Mouse (Mus musculus): ENCODE measurements at regions not wholly inside any gene's neighbourhood (a gene's known extent, or its start where the extent isn't known, plus 50 kb on each side); places are given as distances from the start of the nearest gene placed in this dataset. TPM values are rescaled to one million over a fixed set of nuclear protein-coding genes. Genes with fewer than 3 reads are reported as not detected.

DNA sequence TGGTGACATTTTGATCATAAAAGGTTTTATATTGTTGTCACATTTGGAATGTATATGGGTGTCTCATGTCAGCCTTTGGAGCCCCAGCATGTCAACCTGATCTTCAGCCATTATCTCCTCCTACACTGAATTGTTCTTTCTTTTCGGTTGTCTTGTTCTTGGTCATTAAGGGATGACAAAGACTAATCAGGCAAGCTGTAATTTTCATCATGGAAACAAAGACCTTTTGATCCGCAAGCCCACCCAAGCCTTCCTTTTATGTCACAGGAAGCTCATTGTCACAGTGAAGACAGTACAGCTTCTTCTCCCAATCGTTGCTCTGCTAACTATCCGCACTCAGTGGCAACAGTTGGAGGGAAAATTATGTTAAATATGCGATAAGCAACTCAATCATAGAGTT, 84.3 kb upstream of the Arpp21 start:
- H3K27ac ChIP-seq (replicated peaks; ENCODE audit: low read depth, low read length) = no peak overlapping the region
- H3K4me2 ChIP-seq (ENCODE audit: low read depth, severe bottlenecking) = no peak overlapping the region
- no peak overlapping the region for H3K4me3 ChIP-seq (ENCODE audit: low read depth, low read length)
- no peak for DNase-seq (ENCODE audit: low spot score)
- no peaks in the 10 kb centered on the region for H3K36me3 ChIP-seq (ENCODE audit: control insufficient read depth, insufficient read depth, low read length)
- H3K27me3 ChIP-seq (ENCODE audit: control insufficient read depth, insufficient read depth, low read length) = no peaks in the 10 kb centered on the region
- no peaks in the 10 kb centered on the region for H3K4me1 ChIP-seq (ENCODE audit: control insufficient read depth, insufficient read depth, low read length)
- WGBS = 87% methylated on average over 5 of the region's 5 CpGs
- no peak overlapping the region for H3K9ac ChIP-seq (ENCODE audit: low read length)
- no peaks in the 10 kb centered on the region for H3K9me3 ChIP-seq (ENCODE audit: control insufficient read depth, low read length)
- ATAC-seq (ENCODE audit: insufficient number of reproducible peaks, low FRiP score, low TSS enrichment, low read depth) = no peak

DNA sequence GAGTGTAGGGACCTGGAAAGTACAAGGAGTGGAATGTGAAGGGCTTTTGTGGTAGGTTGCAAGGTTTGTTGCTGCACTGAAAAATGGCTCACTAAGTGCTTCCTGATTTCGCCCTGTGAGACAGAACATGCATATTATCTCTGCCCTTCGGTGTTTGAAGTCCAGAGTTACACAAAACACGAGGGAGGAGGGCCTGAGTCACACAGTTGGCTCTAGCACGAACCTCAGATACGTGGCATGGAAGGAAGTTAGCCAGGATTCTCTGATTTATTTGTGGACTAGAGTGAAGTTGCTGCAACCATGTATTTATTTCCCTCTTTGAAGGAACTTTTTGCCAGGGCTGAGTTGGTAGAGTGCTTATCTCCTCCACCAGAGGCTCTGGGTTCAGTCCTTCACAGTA, 73.2 kb upstream of the Arpp21 start:
- no peak overlapping the region for H3K4me2 ChIP-seq (ENCODE audit: low read depth, severe bottlenecking)
- no peak for DNase-seq (ENCODE audit: low spot score)
- WGBS = 71% methylated on average over 5 of the region's 5 CpGs
- H3K9me3 ChIP-seq (ENCODE audit: control insufficient read depth, low read length) = no peaks in the 10 kb centered on the region
- no peak overlapping the region for H3K4me3 ChIP-seq (ENCODE audit: low read depth, low read length)
- H3K27ac ChIP-seq (replicated peaks; ENCODE audit: low read depth, low read length) = no peak overlapping the region
- no peaks in the 10 kb centered on the region for H3K36me3 ChIP-seq (ENCODE audit: control insufficient read depth, insufficient read depth, low read length)
- no peaks in the 10 kb centered on the region for H3K4me1 ChIP-seq (ENCODE audit: control insufficient read depth, insufficient read depth, low read length)
- no peak overlapping the region for H3K9ac ChIP-seq (ENCODE audit: low read length)
- no peak for ATAC-seq (ENCODE audit: insufficient number of reproducible peaks, low FRiP score, low TSS enrichment, low read depth)
- H3K27me3 ChIP-seq (ENCODE audit: control insufficient read depth, insufficient read depth, low read length) = no peaks in the 10 kb centered on the region

DNA sequence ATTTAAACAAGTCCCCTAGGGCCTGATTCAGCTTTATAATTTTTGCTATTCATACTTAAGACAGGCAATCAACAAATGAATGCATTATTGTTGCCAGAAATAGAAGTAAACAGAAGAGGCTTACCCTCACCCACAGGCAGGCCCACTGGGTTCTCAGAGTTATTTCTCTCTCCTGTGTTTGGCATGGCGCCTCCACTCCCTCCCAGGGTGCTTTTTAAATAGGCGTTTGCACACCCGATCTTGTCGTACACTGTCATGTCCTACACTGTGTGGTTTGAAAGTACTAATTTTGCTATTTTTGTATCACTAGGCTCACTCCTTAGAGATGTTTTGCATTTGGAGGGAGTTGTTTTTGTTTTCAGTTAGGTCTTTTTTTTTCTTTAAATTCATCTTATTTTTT, 72.1 kb upstream of the Arpp21 start:
- Histone ChIP-seq H3K4me2 (ENCODE audit: low read depth, severe bottlenecking) (no peak overlapping the region), H3K27me3 (ENCODE audit: control insufficient read depth, insufficient read depth, low read length) (no peaks in the 10 kb centered on the region), H3K4me1 (ENCODE audit: control insufficient read depth, insufficient read depth, low read length) (no peaks in the 10 kb centered on the region), H3K36me3 (ENCODE audit: control insufficient read depth, insufficient read depth, low read length) (no peaks in the 10 kb centered on the region), H3K9me3 (ENCODE audit: control insufficient read depth, low read length) (no peaks in the 10 kb centered on the region), H3K27ac (replicated peaks; ENCODE audit: low read depth, low read length) (no peak overlapping the region), H3K9ac (ENCODE audit: low read length) (no peak overlapping the region), H3K4me3 (ENCODE audit: low read depth, low read length) (no peak overlapping the region)
- DNase-seq (ENCODE audit: low spot score) = no peak
- WGBS = 81% methylated on average over 4 of the region's 4 CpGs
- no peak for ATAC-seq (ENCODE audit: insufficient number of reproducible peaks, low FRiP score, low TSS enrichment, low read depth)

- no peak overlapping the region for H3K4me2 ChIP-seq (ENCODE audit: low read depth, severe bottlenecking)
- DNase-seq (ENCODE audit: low spot score) = no peak
- H3K9ac ChIP-seq (ENCODE audit: low read length) = no peak overlapping the region
- no peak overlapping the region for H3K27ac ChIP-seq (replicated peaks; ENCODE audit: low read depth, low read length)
- no peaks in the 10 kb centered on the region for H3K4me1 ChIP-seq (ENCODE audit: control insufficient read depth, insufficient read depth, low read length)
- WGBS = 82% methylated on average over 3 of the region's 3 CpGs
- H3K36me3 ChIP-seq (ENCODE audit: control insufficient read depth, insufficient read depth, low read length) = no peaks in the 10 kb centered on the region
- no peaks in the 10 kb centered on the region for H3K9me3 ChIP-seq (ENCODE audit: control insufficient read depth, low read length)
- no peak for ATAC-seq (ENCODE audit: insufficient number of reproducible peaks, low FRiP score, low TSS enrichment, low read depth)
- no peaks in the 10 kb centered on the region for H3K27me3 ChIP-seq (ENCODE audit: control insufficient read depth, insufficient read depth, low read length)
- no peak overlapping the region for H3K4me3 ChIP-seq (ENCODE audit: low read depth, low read length)
Observed at GRCm38 (mm10) chr9:112291875-112292274, 56.1 kb upstream of the Arpp21 start.

Small RNAs in the stretch of these regions (microRNA-seq; reads per million reads assigned to microRNA genes)
- not detected for gene Gm27847
